Comparison of ENCODE assay signal across 20 mouse cellular contexts in the genomic region with DNA sequence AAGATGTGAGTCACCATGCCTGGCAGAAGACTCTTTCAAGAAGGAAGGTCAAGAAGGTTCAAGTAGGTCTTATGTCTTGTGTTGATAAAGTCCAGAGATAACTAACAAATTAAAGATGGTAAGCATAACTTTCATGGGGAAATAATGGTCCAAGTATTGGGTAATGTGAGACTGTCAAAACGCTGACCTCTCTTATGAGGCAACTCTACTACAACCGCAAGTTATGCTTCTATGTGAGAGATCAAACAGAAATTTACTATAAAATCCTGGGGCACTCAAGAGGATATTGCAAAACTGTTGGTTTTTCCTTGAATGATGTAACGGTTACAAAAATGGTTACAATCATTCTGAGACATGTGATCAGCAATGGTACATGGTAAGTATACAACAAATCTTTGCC.
DNase-seq lines count a peak whose midpoint lies in the region; ATAC-seq and TF ChIP-seq lines count a peak whose summit lies in the region.
"Had no signal": no experiment of that assay in that cellular context is flagged by ENCODE, and none has a peak within 500 bp of the region (broad histone marks: within the 10 kb centered on the region; RNA-seq: fewer than 3 reads in every experiment).

No protein-coding gene starts in this region.

- no peaks in the 10 kb centered on the region for H3K9me3 ChIP-seq in lung, postnatal 0 days (ENCODE audit: low read length)
- no peaks in the 10 kb centered on the region for H3K9me3 ChIP-seq in forebrain, postnatal 0 days (ENCODE audit: low read length)
- H3K9me3 ChIP-seq: hindbrain, embryonic 12.5 days; hindbrain, embryonic 15.5 days had no signal

- DNase-seq in lung, postnatal 0 days (ENCODE audit: low spot score): peak; percentile 35
- DNase-seq in lung, postnatal 25 days (ENCODE audit: low spot score): no peak
- DNase-seq in forebrain, postnatal 0 days: no peak
- DNase-seq in thymus, postnatal 25 days: no peak
- DNase-seq: adrenal gland, adult 8-10 months; adrenal gland, postnatal 25 days; cerebellum, adult 11-12 months; cerebellum, adult 8-10 months; cerebellum, postnatal 10 days; cerebellum, postnatal 36 days; gastrocnemius, postnatal 10 days; gastrocnemius, postnatal 36 days; heart, adult 11 months had no signal

- H3K36me3 ChIP-seq in lung, postnatal 0 days (ENCODE audit: insufficient read depth, low read length): no peaks in the 10 kb centered on the region
- H3K36me3 ChIP-seq in forebrain, postnatal 0 days (ENCODE audit: insufficient read depth): no peaks in the 10 kb centered on the region
- H3K36me3 ChIP-seq: hindbrain, embryonic 12.5 days; hindbrain, embryonic 15.5 days had no signal

- no peak for TF ChIP-seq EP300 in lung, postnatal 0 days (IDR thresholded peaks at IDR 0.05)

- TF ChIP-seq CTCF in lung, postnatal 0 days (IDR thresholded peaks at IDR 0.05): no peak
- TF ChIP-seq CTCF in forebrain, postnatal 0 days (IDR thresholded peaks at IDR 0.05; ENCODE audit: low read depth): no peak

- no peak overlapping the region for H3K9ac ChIP-seq in lung, postnatal 0 days (replicated peaks; ENCODE audit: low read depth)
- no peak overlapping the region for H3K9ac ChIP-seq in forebrain, postnatal 0 days
- H3K9ac ChIP-seq: hindbrain, embryonic 12.5 days; hindbrain, embryonic 15.5 days had no signal

- 62% methylated on average over 3 of the region's 3 CpGs for WGBS in lung, postnatal 0 days
- WGBS in forebrain, postnatal 0 days: 94% methylated on average over 3 of the region's 3 CpGs

- H3K4me2 ChIP-seq in lung, postnatal 0 days (replicated peaks; ENCODE audit: low read depth, low read length): no peak overlapping the region
- H3K4me2 ChIP-seq in forebrain, postnatal 0 days (ENCODE audit: low read depth): no peak overlapping the region
- H3K4me2 ChIP-seq: heart, embryonic 11.5 days; hindbrain, embryonic 12.5 days; hindbrain, embryonic 15.5 days had no signal

- H3K4me3 ChIP-seq in lung, postnatal 0 days (ENCODE audit: low read depth, low read length): no peak overlapping the region
- H3K4me3 ChIP-seq in forebrain, postnatal 0 days (ENCODE audit: low read depth, low read length): no peak overlapping the region
- H3K4me3 ChIP-seq: hindbrain, embryonic 12.5 days; hindbrain, embryonic 15.5 days had no signal

- H3K4me1 ChIP-seq in lung, postnatal 0 days (ENCODE audit: insufficient read depth, low read depth, low read length): peaks cover 4% of the 10 kb centered on the region; the same call in 1 of the 2 replicates
- no peaks in the 10 kb centered on the region for H3K4me1 ChIP-seq in forebrain, postnatal 0 days (ENCODE audit: insufficient read depth)
- H3K4me1 ChIP-seq: hindbrain, embryonic 15.5 days had no signal

- ATAC-seq in lung, postnatal 0 days: no peak
- peak; percentile 96 for ATAC-seq in granulocyte monocyte progenitor cell, adult 5-6 weeks (replicated peaks; ENCODE audit: poor library complexity, severe bottlenecking)
- 0 out of 2 replicates have a peak, but pooled peaks have one; percentile 30 for ATAC-seq in neutrophil, adult 5-6 weeks (ENCODE audit: extremely low read depth, insufficient number of reproducible peaks, low FRiP score, poor library complexity, severe bottlenecking)
- ATAC-seq in forebrain, postnatal 0 days: no peak
- ATAC-seq: activated CD4-positive, CD25-positive, alpha-beta regulatory T cell, adult 4 months; forebrain, embryonic 14.5 days had no signal

- H3K27me3 ChIP-seq in lung, postnatal 0 days (replicated peaks; ENCODE audit: insufficient read depth, low read length): no peaks in the 10 kb centered on the region
- H3K27me3 ChIP-seq in forebrain, postnatal 0 days (ENCODE audit: insufficient read depth, low read length): no peaks in the 10 kb centered on the region
- H3K27me3 ChIP-seq: hindbrain, embryonic 12.5 days; hindbrain, embryonic 15.5 days had no signal

- H3K27ac ChIP-seq in lung, postnatal 0 days (ENCODE audit: low read length): no peak overlapping the region
- no peak overlapping the region for H3K27ac ChIP-seq in forebrain, postnatal 0 days (ENCODE audit: low read depth, low read length)
- H3K27ac ChIP-seq: hindbrain, embryonic 12.5 days; hindbrain, embryonic 15.5 days had no signal

Comparison
In these comparisons a context has a peak if more than half of its experiments do, and no peak if none do; other contexts are left out.
1. ATAC-seq: peak in granulocyte monocyte progenitor cell, adult 5-6 weeks (single experiment) and neutrophil, adult 5-6 weeks (single experiment); none in lung, postnatal 0 days (single experiment) and forebrain, postnatal 0 days (single experiment).